Mouse (Mus musculus) stomach, postnatal 0 days (tissue): ENCODE measurements around the gene Elp1.

Experiments
- CTCF ChIP-seq: IDR thresholded peaks from 2 replicates; pipeline ENCODE4 v1.5.1; 2016; ENCODE audit warnings: antibody characterized with exemption, low read depth, mild to moderate bottlenecking, moderate library complexity
- EP300 ChIP-seq: optimal IDR thresholded peaks from 2 replicates; pipeline ENCODE3; 2016; ENCODE audit warnings: antibody characterized with exemption

DNA sequence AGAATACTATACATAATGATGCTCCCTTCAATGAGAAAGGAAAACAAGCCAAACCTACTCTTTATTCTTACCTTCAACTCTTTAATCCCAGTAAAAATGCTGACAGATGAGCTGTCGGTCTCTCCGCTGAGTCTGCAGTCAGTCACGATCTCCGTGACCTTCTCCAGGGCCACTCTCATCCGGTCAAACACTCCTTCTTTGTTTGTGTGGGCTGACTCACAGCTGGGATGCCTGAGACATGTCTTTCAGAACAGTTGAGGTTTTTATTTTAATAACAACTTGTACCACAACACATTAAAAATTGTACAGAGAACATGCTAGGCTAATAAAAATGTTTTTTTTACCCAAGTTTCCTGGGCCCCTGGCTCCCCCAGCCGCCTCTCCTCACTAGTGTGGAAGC lies 35.5 kb upstream of the Elp1 start:
- TF ChIP-seq EP300, result no peak
- TF ChIP-seq CTCF, result no peak
